Mouse (Mus musculus): ENCODE measurements at regions not wholly inside any gene's neighbourhood (a gene's known extent, or its start where the extent isn't known, plus 50 kb on each side); places are given as distances from the start of the nearest gene placed in this dataset.

DNA sequence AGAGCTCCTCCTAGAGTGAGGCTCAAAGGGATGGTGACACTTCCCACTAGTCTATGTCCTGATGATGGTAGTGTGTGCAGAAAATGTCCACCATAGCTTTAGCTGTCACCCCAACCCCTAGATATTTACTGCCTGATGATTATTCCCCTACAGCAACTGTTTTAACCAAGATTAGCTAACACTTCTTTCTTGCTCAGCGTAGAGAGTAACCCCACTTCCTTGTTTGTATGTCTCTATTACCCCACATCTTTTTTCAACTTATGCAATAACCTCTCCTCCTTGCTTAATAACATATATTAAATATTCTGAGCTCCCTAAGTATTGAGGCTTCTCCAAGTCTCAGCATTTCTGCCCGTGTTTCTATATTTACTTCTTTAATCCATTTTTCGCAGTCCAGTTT, 404.2 kb upstream of the Cntn3 start:
- WGBS, result 93% methylated on average over 3 of the region's 3 CpGs
- Histone ChIP-seq H3K4me2 (ENCODE audit: low read depth, low read length, severe bottlenecking) (no peak overlapping the region), H3K4me3 (ENCODE audit: low read depth, low read length) (no peak overlapping the region), H3K4me1 (replicated peaks; ENCODE audit: control insufficient read depth, insufficient read depth, low read length) (no peaks in the 10 kb centered on the region), H3K36me3 (ENCODE audit: control insufficient read depth, insufficient read depth, low read length) (no peaks in the 10 kb centered on the region), H3K9ac (ENCODE audit: low read length) (no peak overlapping the region), H3K27ac (ENCODE audit: low read depth, low read length) (no peak overlapping the region), H3K9me3 (ENCODE audit: control insufficient read depth, low read length) (no peaks in the 10 kb centered on the region), H3K27me3 (ENCODE audit: control insufficient read depth, insufficient read depth, low read length) (no peaks in the 10 kb centered on the region)
- ATAC-seq (replicated peaks; ENCODE audit: low FRiP score), result no peak
- no peak for DNase-seq (ENCODE audit: low spot score)

DNA sequence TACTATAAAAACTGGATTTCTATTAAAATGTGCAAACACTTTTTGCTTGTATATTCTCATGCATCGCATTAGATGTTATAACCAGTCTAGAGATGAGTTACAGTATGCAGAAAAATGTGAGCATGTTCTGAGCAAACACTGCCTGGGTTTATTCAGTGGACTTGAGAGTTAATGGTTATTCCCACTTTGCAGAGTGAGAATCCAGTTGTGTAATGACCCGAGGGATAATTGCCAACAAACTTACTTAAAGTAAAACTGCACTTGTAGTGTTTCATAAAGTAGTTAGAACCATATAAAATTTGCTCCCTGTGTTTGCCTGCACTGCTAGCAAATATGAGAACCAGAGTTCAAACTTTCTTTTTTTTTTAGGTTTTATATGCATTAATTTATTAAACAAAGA, 450.4 kb upstream of the Cntn3 start:
- H3K4me2 ChIP-seq (ENCODE audit: low read depth, low read length, severe bottlenecking), result no peak overlapping the region
- H3K9me3 ChIP-seq (ENCODE audit: control insufficient read depth, low read length), result no peaks in the 10 kb centered on the region
- H3K27ac ChIP-seq (ENCODE audit: low read depth, low read length), result no peak overlapping the region
- ATAC-seq (replicated peaks; ENCODE audit: low FRiP score) (no peak), DNase-seq (ENCODE audit: low spot score) (no peak)
- no peak overlapping the region for H3K4me3 ChIP-seq (ENCODE audit: low read depth, low read length)
- no peaks in the 10 kb centered on the region for H3K4me1 ChIP-seq (replicated peaks; ENCODE audit: control insufficient read depth, insufficient read depth, low read length)
- WGBS, result 90% methylated on average over 2 of the region's 2 CpGs
- H3K9ac ChIP-seq (ENCODE audit: low read length), result no peak overlapping the region
- H3K36me3 ChIP-seq (ENCODE audit: control insufficient read depth, insufficient read depth, low read length), result no peaks in the 10 kb centered on the region
- H3K27me3 ChIP-seq (ENCODE audit: control insufficient read depth, insufficient read depth, low read length), result no peaks in the 10 kb centered on the region

DNA sequence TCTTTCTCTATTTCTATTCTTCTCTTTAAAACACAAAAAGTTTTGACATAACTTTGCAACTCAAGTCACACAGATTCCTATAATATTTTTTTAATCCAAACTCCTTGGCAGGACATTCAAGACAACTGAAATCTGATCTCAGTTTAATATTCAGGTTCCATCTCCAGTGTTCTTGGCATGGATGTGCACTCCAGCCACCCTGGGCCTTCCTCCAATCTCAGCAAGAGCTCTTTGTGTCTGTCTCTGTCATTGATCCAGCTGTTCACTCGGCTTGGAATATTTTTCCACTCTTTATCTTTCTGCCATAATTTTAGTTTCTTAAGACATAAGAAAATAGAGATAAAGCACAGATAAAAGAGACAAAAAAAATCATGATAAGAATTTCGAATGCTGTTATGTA, 451.1 kb upstream of the Cntn3 start:
- H3K9me3 ChIP-seq (ENCODE audit: control insufficient read depth, low read length), result no peaks in the 10 kb centered on the region
- no peak overlapping the region for H3K4me2 ChIP-seq (ENCODE audit: low read depth, low read length, severe bottlenecking)
- no peaks in the 10 kb centered on the region for H3K36me3 ChIP-seq (ENCODE audit: control insufficient read depth, insufficient read depth, low read length)
- H3K27me3 ChIP-seq (ENCODE audit: control insufficient read depth, insufficient read depth, low read length), result no peaks in the 10 kb centered on the region
- no peak overlapping the region for H3K27ac ChIP-seq (ENCODE audit: low read depth, low read length)
- WGBS, result 76% methylated on average over 2 of the region's 2 CpGs
- no peaks in the 10 kb centered on the region for H3K4me1 ChIP-seq (replicated peaks; ENCODE audit: control insufficient read depth, insufficient read depth, low read length)
- no peak for DNase-seq (ENCODE audit: low spot score)
- no peak for ATAC-seq (replicated peaks; ENCODE audit: low FRiP score)
- no peak overlapping the region for H3K9ac ChIP-seq (ENCODE audit: low read length)
- no peak overlapping the region for H3K4me3 ChIP-seq (ENCODE audit: low read depth, low read length)

DNA sequence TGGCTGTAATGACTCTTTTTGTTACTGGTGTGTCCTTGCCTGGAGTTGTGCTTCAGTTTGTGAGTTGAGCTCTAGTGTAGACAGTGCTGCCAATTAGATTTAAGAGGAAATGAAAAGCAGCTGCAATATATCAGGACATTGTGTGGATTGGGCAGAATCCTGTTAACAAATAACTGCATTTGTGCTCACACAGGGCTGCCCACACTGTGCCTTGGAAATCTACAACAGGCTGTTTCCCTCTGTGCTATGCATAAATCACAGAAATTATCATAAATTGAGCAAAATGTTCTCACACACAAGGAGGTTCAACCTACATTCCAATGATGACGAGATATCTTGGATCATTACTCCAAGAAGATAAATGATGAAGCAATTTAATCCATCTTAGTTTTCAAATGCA, 455.2 kb upstream of the Cntn3 start:
- Histone ChIP-seq H3K9ac (ENCODE audit: low read length) (no peak overlapping the region), H3K36me3 (ENCODE audit: control insufficient read depth, insufficient read depth, low read length) (no peaks in the 10 kb centered on the region), H3K27me3 (ENCODE audit: control insufficient read depth, insufficient read depth, low read length) (no peaks in the 10 kb centered on the region), H3K4me2 (ENCODE audit: low read depth, low read length, severe bottlenecking) (no peak overlapping the region), H3K9me3 (ENCODE audit: control insufficient read depth, low read length) (no peaks in the 10 kb centered on the region), H3K4me3 (ENCODE audit: low read depth, low read length) (no peak overlapping the region), H3K27ac (ENCODE audit: low read depth, low read length) (no peak overlapping the region), H3K4me1 (replicated peaks; ENCODE audit: control insufficient read depth, insufficient read depth, low read length) (no peaks in the 10 kb centered on the region)
- no peak for ATAC-seq (replicated peaks; ENCODE audit: low FRiP score)
- 81% methylated on average over 1 of the region's 1 CpGs for WGBS
- no peak for DNase-seq (ENCODE audit: low spot score)

DNA sequence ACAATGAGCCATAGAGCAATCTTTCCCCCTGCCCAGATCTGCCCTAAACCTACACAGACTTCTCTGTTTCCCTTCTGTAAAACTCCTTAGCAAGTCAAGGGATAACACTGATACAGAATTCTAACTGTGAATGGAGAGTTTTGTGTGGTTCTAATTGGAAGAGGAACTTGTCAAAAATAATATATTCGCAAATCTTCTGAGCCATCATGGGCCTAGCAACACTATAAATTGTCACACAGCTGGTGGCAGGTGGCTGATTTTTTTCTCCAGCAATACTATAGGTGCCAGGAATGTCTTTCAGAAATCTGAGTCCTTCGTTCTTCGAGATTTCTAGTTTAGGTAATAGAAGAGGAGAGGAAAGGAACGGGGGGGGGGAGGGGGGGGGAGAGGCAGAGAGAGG, 460.5 kb upstream of the Cntn3 start:
- no peak for ATAC-seq (replicated peaks; ENCODE audit: low FRiP score)
- no peaks in the 10 kb centered on the region for H3K27me3 ChIP-seq (ENCODE audit: control insufficient read depth, insufficient read depth, low read length)
- no peak overlapping the region for H3K4me2 ChIP-seq (ENCODE audit: low read depth, low read length, severe bottlenecking)
- no peak overlapping the region for H3K4me3 ChIP-seq (ENCODE audit: low read depth, low read length)
- H3K36me3 ChIP-seq (ENCODE audit: control insufficient read depth, insufficient read depth, low read length), result no peaks in the 10 kb centered on the region
- no peak overlapping the region for H3K27ac ChIP-seq (ENCODE audit: low read depth, low read length)
- no peaks in the 10 kb centered on the region for H3K4me1 ChIP-seq (replicated peaks; ENCODE audit: control insufficient read depth, insufficient read depth, low read length)
- no peak for DNase-seq (ENCODE audit: low spot score)
- 38% methylated on average over 3 of the region's 4 CpGs for WGBS
- H3K9ac ChIP-seq (ENCODE audit: low read length), result no peak overlapping the region
- H3K9me3 ChIP-seq (ENCODE audit: control insufficient read depth, low read length), result no peaks in the 10 kb centered on the region

DNA sequence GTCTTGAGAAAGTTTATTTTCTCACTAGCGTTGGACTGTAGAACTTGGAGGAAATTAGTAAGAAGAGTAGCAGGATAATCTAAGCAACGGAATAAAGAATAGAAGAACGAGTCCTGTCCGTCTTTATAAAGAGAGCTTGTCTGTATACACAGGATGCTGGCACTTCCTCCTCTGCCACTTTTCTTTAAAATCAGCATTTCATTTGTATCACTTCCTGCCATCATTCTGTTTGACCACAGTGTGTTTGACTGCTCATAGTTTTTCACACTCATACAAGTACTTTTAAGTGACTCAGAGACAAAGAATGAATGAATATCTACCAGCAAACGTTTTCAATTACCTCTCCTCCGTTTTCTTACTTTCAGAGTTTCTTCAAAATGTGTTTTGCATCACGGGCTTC, 461.0 kb upstream of the Cntn3 start:
- H3K4me2 ChIP-seq (ENCODE audit: low read depth, low read length, severe bottlenecking), result no peak overlapping the region
- DNase-seq (ENCODE audit: low spot score) (no peak), ATAC-seq (replicated peaks; ENCODE audit: low FRiP score) (no peak)
- no peak overlapping the region for H3K4me3 ChIP-seq (ENCODE audit: low read depth, low read length)
- no peak overlapping the region for H3K27ac ChIP-seq (ENCODE audit: low read depth, low read length)
- no peak overlapping the region for H3K9ac ChIP-seq (ENCODE audit: low read length)
- no peaks in the 10 kb centered on the region for H3K4me1 ChIP-seq (replicated peaks; ENCODE audit: control insufficient read depth, insufficient read depth, low read length)
- no peaks in the 10 kb centered on the region for H3K36me3 ChIP-seq (ENCODE audit: control insufficient read depth, insufficient read depth, low read length)
- H3K9me3 ChIP-seq (ENCODE audit: control insufficient read depth, low read length), result no peaks in the 10 kb centered on the region
- H3K27me3 ChIP-seq (ENCODE audit: control insufficient read depth, insufficient read depth, low read length), result no peaks in the 10 kb centered on the region
- WGBS, result 19% methylated on average over 7 of the region's 7 CpGs

DNA sequence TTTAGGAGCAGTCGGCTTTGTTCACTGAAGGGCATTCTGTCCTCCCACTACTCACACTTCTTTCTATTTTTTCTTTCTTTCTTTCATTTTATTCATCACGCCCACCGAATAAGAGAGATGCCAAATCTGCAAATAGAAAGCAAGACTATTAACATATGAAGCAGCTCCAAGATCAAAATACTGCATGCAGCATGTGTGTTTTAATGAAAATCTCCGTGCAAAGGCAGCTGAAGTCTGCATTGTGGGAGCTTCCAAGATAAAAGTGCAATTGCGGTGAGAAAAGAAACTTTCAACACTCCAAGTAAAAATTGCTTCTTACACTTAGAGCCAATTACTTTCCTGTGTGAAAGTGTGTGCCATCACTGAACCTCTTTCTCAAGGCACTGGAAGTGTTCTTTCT, 449.8 kb upstream of the Chl1 start:
- Histone ChIP-seq H3K4me3 (ENCODE audit: low read depth, low read length) (no peak overlapping the region), H3K4me1 (replicated peaks; ENCODE audit: control insufficient read depth, insufficient read depth, low read length) (no peaks in the 10 kb centered on the region), H3K36me3 (ENCODE audit: control insufficient read depth, insufficient read depth, low read length) (no peaks in the 10 kb centered on the region), H3K27ac (ENCODE audit: low read depth, low read length) (no peak overlapping the region), H3K4me2 (ENCODE audit: low read depth, low read length, severe bottlenecking) (no peak overlapping the region), H3K9me3 (ENCODE audit: control insufficient read depth, low read length) (no peaks in the 10 kb centered on the region), H3K9ac (ENCODE audit: low read length) (no peak overlapping the region), H3K27me3 (ENCODE audit: control insufficient read depth, insufficient read depth, low read length) (no peaks in the 10 kb centered on the region)
- ATAC-seq (replicated peaks; ENCODE audit: low FRiP score), result no peak
- DNase-seq (ENCODE audit: low spot score), result no peak
- 82% methylated on average over 5 of the region's 5 CpGs for WGBS

DNA sequence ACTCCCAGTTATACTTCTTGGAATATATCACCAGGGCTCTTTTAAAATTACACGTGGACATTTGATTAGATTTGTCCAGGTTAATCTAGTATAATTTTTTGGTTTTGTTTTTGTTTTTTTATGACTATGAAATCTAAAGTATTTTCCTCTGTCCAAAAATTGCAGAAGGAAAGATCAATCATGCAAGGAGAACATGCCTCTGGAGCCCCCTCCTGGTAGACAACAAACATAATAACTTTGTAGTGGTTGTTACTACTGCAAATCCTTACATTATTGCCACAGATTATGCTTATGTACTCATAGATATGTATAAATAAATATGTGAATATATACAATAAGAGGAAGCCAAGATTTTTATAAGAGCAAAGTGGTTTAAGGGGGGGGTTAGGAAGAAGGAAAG, 404.2 kb upstream of the Chl1 start:
- ATAC-seq (replicated peaks; ENCODE audit: low FRiP score) (no peak), DNase-seq (ENCODE audit: low spot score) (no peak)
- no peak overlapping the region for H3K9ac ChIP-seq (ENCODE audit: low read length)
- no peaks in the 10 kb centered on the region for H3K27me3 ChIP-seq (ENCODE audit: control insufficient read depth, insufficient read depth, low read length)
- no peaks in the 10 kb centered on the region for H3K4me1 ChIP-seq (replicated peaks; ENCODE audit: control insufficient read depth, insufficient read depth, low read length)
- 54% methylated on average over 1 of the region's 1 CpGs for WGBS
- no peaks in the 10 kb centered on the region for H3K9me3 ChIP-seq (ENCODE audit: control insufficient read depth, low read length)
- no peaks in the 10 kb centered on the region for H3K36me3 ChIP-seq (ENCODE audit: control insufficient read depth, insufficient read depth, low read length)
- no peak overlapping the region for H3K27ac ChIP-seq (ENCODE audit: low read depth, low read length)
- H3K4me2 ChIP-seq (ENCODE audit: low read depth, low read length, severe bottlenecking), result no peak overlapping the region
- H3K4me3 ChIP-seq (ENCODE audit: low read depth, low read length), result no peak overlapping the region

DNA sequence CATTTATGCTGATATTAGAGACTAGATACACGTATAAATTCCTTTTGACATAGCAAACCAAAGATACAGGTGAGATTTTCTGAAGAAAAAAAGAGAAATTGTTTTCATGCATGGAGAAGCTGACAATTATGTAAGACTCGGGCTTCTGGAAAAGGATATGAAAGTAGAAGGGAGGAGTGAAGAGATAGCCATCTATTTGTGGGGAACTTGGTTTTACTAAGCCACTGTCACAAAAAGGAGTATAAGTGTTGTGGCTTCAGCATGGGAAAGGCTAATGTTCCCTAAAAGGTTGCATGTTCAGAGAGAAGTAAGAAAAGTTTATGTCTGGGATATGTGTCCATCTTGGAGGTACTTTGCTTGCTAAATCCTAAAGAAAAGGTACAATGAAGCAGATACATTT, 390.8 kb upstream of the Chl1 start:
- WGBS, result 84% methylated on average over 2 of the region's 2 CpGs
- Histone ChIP-seq H3K36me3 (ENCODE audit: control insufficient read depth, insufficient read depth, low read length) (no peaks in the 10 kb centered on the region), H3K27ac (ENCODE audit: low read depth, low read length) (no peak overlapping the region), H3K9ac (ENCODE audit: low read length) (no peak overlapping the region), H3K4me2 (ENCODE audit: low read depth, low read length, severe bottlenecking) (no peak overlapping the region), H3K9me3 (ENCODE audit: control insufficient read depth, low read length) (no peaks in the 10 kb centered on the region), H3K4me3 (ENCODE audit: low read depth, low read length) (no peak overlapping the region), H3K4me1 (replicated peaks; ENCODE audit: control insufficient read depth, insufficient read depth, low read length) (no peaks in the 10 kb centered on the region), H3K27me3 (ENCODE audit: control insufficient read depth, insufficient read depth, low read length) (no peaks in the 10 kb centered on the region)
- DNase-seq (ENCODE audit: low spot score) (no peak), ATAC-seq (replicated peaks; ENCODE audit: low FRiP score) (no peak)

Measured in forebrain, embryonic 11.5 days (tissue).